11 mouse cellular contexts compared by ENCODE assay signal in the genomic region with DNA sequence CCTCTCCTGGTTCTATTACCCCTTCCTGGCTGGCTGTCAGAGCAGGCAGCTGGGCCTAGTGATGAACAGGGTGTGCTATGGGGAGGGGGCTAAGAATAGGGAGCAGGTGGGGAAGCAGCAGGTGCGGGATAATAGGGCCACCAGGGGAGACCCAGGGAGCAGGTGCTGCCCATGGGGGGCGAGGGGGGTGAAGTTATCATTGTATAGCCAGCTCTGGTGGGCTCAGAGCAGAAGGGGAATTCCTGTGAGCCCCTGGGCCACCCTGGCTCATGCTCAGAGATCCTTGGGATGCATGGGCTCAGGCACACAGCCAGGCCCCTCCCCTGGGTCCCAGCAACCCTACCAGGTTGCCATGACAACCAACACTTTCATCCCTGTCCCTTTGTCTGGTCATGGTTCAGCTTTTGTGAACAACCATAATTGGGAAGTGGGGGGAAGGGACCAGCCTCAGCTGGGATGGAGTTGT. TPM values are rescaled to one million over a fixed set of nuclear protein-coding genes. Genes with fewer than 3 reads are reported as not detected.
DNase-seq lines count a peak whose midpoint lies in the region; ATAC-seq and TF ChIP-seq lines count a peak whose summit lies in the region.
"Had no signal": no experiment of that assay in that cellular context is flagged by ENCODE, and none has a peak within 500 bp of the region (broad histone marks: within the 10 kb centered on the region; RNA-seq: fewer than 3 reads in every experiment).

No protein-coding gene starts in this region.

- ATAC-seq in forebrain, embryonic 14.5 days: peak; percentile 95
- ATAC-seq in midbrain, embryonic 14.5 days (ENCODE audit: low FRiP score, low TSS enrichment): peak; percentile 96

- H3K9ac ChIP-seq in forebrain, embryonic 14.5 days (ENCODE audit: low read length): no peak overlapping the region; the same call in 1 of the 2 replicates
- no peak overlapping the region for H3K9ac ChIP-seq in midbrain, embryonic 14.5 days (replicated peaks; ENCODE audit: low read length)

- H3K4me2 ChIP-seq in forebrain, embryonic 14.5 days (ENCODE audit: low read length): no peak overlapping the region; the same call in 1 of the 2 replicates
- peak overlapping the region; percentile 20 for H3K4me2 ChIP-seq in midbrain, embryonic 14.5 days (ENCODE audit: low read length)

- no peaks in the 10 kb centered on the region for H3K36me3 ChIP-seq in forebrain, embryonic 14.5 days (ENCODE audit: control insufficient read depth, insufficient read depth, low read length)
- no peaks in the 10 kb centered on the region for H3K36me3 ChIP-seq in midbrain, embryonic 14.5 days (ENCODE audit: control insufficient read depth, insufficient read depth, low read length)

- 0% methylated on average over 2 of the region's 2 CpGs for WGBS in forebrain, embryonic 14.5 days
- 0% methylated on average over 1 of the region's 2 CpGs for WGBS in midbrain, embryonic 14.5 days

- no peak for TF ChIP-seq CTCF in brain, embryonic 14.5 days (IDR thresholded peaks at IDR 0.05; ENCODE audit: borderline replicate concordance, extremely low read depth, insufficient read depth, insufficient read length)
- TF ChIP-seq CTCF in layer of hippocampus, adult 2 months (conservative IDR thresholded peaks at IDR 0.05): no peak

- H3K4me3 ChIP-seq in forebrain, embryonic 14.5 days (ENCODE audit: low read depth, low read length): no peak overlapping the region
- H3K4me3 ChIP-seq in midbrain, embryonic 14.5 days (replicated peaks; ENCODE audit: low read depth, low read length): no peak overlapping the region
- no peak overlapping the region for H3K4me3 ChIP-seq in layer of hippocampus, adult 2 months

- H3K4me1 ChIP-seq in forebrain, embryonic 14.5 days (ENCODE audit: control insufficient read depth, insufficient read depth, low read length): peaks cover 20% of the 10 kb centered on the region
- peaks cover 24% of the 10 kb centered on the region for H3K4me1 ChIP-seq in midbrain, embryonic 14.5 days (ENCODE audit: control insufficient read depth, insufficient read depth, low read length)

- TF ChIP-seq POLR2A in brain, embryonic 14.5 days (IDR thresholded peaks at IDR 0.05; ENCODE audit: borderline replicate concordance, extremely low read depth, insufficient read depth, insufficient read length, poor library complexity, severe bottlenecking): no peak

- peak overlapping the region; percentile 92 for H3K27ac ChIP-seq in forebrain, embryonic 14.5 days (ENCODE audit: low read depth, low read length)
- peak overlapping the region; percentile 92 for H3K27ac ChIP-seq in midbrain, embryonic 14.5 days (replicated peaks; ENCODE audit: low read depth, low read length)
- no peak overlapping the region for H3K27ac ChIP-seq in layer of hippocampus, adult 2 months

- H3K9me3 ChIP-seq in forebrain, embryonic 14.5 days (replicated peaks; ENCODE audit: control insufficient read depth, low read length): no peaks in the 10 kb centered on the region
- H3K9me3 ChIP-seq in midbrain, embryonic 14.5 days (ENCODE audit: control insufficient read depth, low read length): no peaks in the 10 kb centered on the region

- peak; percentile 42 for DNase-seq in Muller cell, postnatal 12 days (ENCODE audit: inconsistent ontology term)
- peak; percentile 98 for DNase-seq in brain, embryonic 14.5 days (ENCODE audit: low read depth)
- DNase-seq in forebrain, embryonic 14.5 days (ENCODE audit: low spot score): peak; percentile 97
- peak; percentile 96 for DNase-seq in midbrain, embryonic 14.5 days
- DNase-seq in spleen, postnatal 10 days (ENCODE audit: low spot score in 2 of 2): no peak
- no peak for DNase-seq in urinary bladder, adult 2 months (ENCODE audit: low spot score)
- no peak for DNase-seq in layer of hippocampus, adult 2 months (ENCODE audit: low spot score in 2 of 2)
- DNase-seq: right cerebral cortex, adult 18-20 months; thymus, postnatal 14 days had no signal

- no peaks in the 10 kb centered on the region for H3K27me3 ChIP-seq in forebrain, embryonic 14.5 days (replicated peaks; ENCODE audit: control insufficient read depth, insufficient read depth, low read length)
- H3K27me3 ChIP-seq in midbrain, embryonic 14.5 days (ENCODE audit: control insufficient read depth, insufficient read depth, low read length): no peaks in the 10 kb centered on the region

RNA-seq across cellular contexts. Expression of a gene that starts 30.2 kb away (rescaled TPM):
- polyA plus RNA-seq in brain, embryonic 14.5 days (2012; rRNA removed): 2.1 TPM in 2 replicates
- polyA plus RNA-seq in forebrain, embryonic 14.5 days (2014; fragmentation: Nextera tagmentation; extraction: Ambion mirVana): 0.22 and 0.66 TPM in 2 replicates
- polyA plus RNA-seq in midbrain, embryonic 14.5 days (2014; fragmentation: Nextera tagmentation; extraction: Ambion mirVana): 0.38 and 0.81 TPM in 2 replicates
- 1.3 and 1.4 TPM in 2 replicates for polyA plus RNA-seq in urinary bladder, adult 2 months (2012; rRNA removed)
- total RNA-seq in layer of hippocampus, adult 2 months (2021): 1 to 10 TPM in 1 of 2 experiments, under 1 TPM in 1; 0.76 to 2.1 TPM
- total RNA-seq: liver, adult 2 months; megakaryocyte progenitor cell, adult 5-6 weeks had no signal
- polyA plus RNA-seq: liver, adult 2 months had no signal

RNA-seq across cellular contexts. Expression of a gene that starts 31.1 kb away (rescaled TPM):
- 1.3 and 1.6 TPM in 2 replicates for polyA plus RNA-seq in brain, embryonic 14.5 days (2012; rRNA removed)
- polyA plus RNA-seq in forebrain, embryonic 14.5 days (2014; fragmentation: Nextera tagmentation; extraction: Ambion mirVana): 2.3 TPM in 2 replicates
- 4.6 and 6.8 TPM in 2 replicates for polyA plus RNA-seq in midbrain, embryonic 14.5 days (2014; fragmentation: Nextera tagmentation; extraction: Ambion mirVana)
- polyA plus RNA-seq in urinary bladder, adult 2 months (2012; rRNA removed): 1.1 and 1.5 TPM in 2 replicates
- total RNA-seq in layer of hippocampus, adult 2 months (2021): 1 to 10 TPM; 4.2 TPM

RNA-seq across cellular contexts. Expression of a gene that starts 43.9 kb away (rescaled TPM):
- 169 and 175 TPM in 2 replicates for polyA plus RNA-seq in brain, embryonic 14.5 days (2012; rRNA removed)
- 54.7 and 56.4 TPM in 2 replicates for polyA plus RNA-seq in forebrain, embryonic 14.5 days (2014; fragmentation: Nextera tagmentation; extraction: Ambion mirVana)
- polyA plus RNA-seq in midbrain, embryonic 14.5 days (2014; fragmentation: Nextera tagmentation; extraction: Ambion mirVana): 54.0 and 75.3 TPM in 2 replicates
- polyA plus RNA-seq in urinary bladder, adult 2 months (2012; rRNA removed): 67.9 and 72.1 TPM in 2 replicates
- total RNA-seq in layer of hippocampus, adult 2 months (2021): 100 to 1,000 TPM; 134 TPM

Comparison
In these comparisons a context has a peak if more than half of its experiments do, and no peak if none do; other contexts are left out.
1. DNase-seq: peak in Muller cell, postnatal 12 days (single experiment), brain, embryonic 14.5 days (single experiment), forebrain, embryonic 14.5 days (single experiment) and midbrain, embryonic 14.5 days (single experiment); none in spleen, postnatal 10 days (0 of 2), urinary bladder, adult 2 months (single experiment) and layer of hippocampus, adult 2 months (0 of 2).